29 mouse cellular contexts compared by ENCODE assay signal in genomic region chr17:88361161-88361560, GRCm38 (mm10).
DNase-seq lines count a peak whose midpoint lies in the region; TF ChIP-seq lines count a peak whose summit lies in the region.
"Had no signal": no experiment of that assay in that cellular context is flagged by ENCODE, and none has a peak within 500 bp of the region (broad histone marks: within the 10 kb centered on the region; RNA-seq: fewer than 3 reads in every experiment).

No protein-coding gene starts in this region.

- no peaks in the 10 kb centered on the region for H3K27me3 ChIP-seq in cerebellum, adult 2 months (ENCODE audit: control insufficient read depth, insufficient read depth, low read length)
- H3K27me3 ChIP-seq: CH12.LX; embryonic facial prominence, embryonic 13.5 days; forebrain, embryonic 13.5 days; heart, embryonic 12.5 days; heart, embryonic 15.5 days; hindbrain, embryonic 13.5 days; intestine, embryonic 15.5 days had no signal

- peaks cover 5% of the 10 kb centered on the region for H3K4me1 ChIP-seq in cerebellum, adult 2 months (ENCODE audit: control insufficient read depth, insufficient read depth, low read length)
- H3K4me1 ChIP-seq: embryonic facial prominence, embryonic 10.5 days; embryonic facial prominence, embryonic 13.5 days; forebrain, embryonic 10.5 days; forebrain, embryonic 13.5 days; heart, embryonic 12.5 days; heart, embryonic 15.5 days; hindbrain, embryonic 10.5 days; hindbrain, embryonic 13.5 days; intestine, embryonic 15.5 days had no signal

- no peak for TF ChIP-seq CTCF in cerebellum, adult 2 months (IDR thresholded peaks at IDR 0.05; ENCODE audit: borderline replicate concordance, insufficient read depth, low read depth, low read length)

- peak overlapping the region; percentile 47; the same call in 1 of the 2 replicates for H3K27ac ChIP-seq in cerebellum, adult 2 months (ENCODE audit: insufficient read depth, low read length)
- H3K27ac ChIP-seq: embryonic facial prominence, embryonic 10.5 days; embryonic facial prominence, embryonic 13.5 days; forebrain, embryonic 10.5 days; forebrain, embryonic 13.5 days; heart, embryonic 15.5 days; hindbrain, embryonic 10.5 days; hindbrain, embryonic 13.5 days; intestine, embryonic 15.5 days had no signal

- 21% methylated on average over 2 of the region's 2 CpGs for WGBS in cerebellum, adult 2 months

- H3K4me3 ChIP-seq in cerebellum, adult 2 months (replicated peaks; ENCODE audit: insufficient read depth, low read depth, low read length): no peak overlapping the region
- H3K4me3 ChIP-seq: embryonic facial prominence, embryonic 10.5 days; embryonic facial prominence, embryonic 13.5 days; erythroblast, embryonic 14.5 days; forebrain, embryonic 10.5 days; forebrain, embryonic 13.5 days; heart, embryonic 12.5 days; heart, embryonic 15.5 days; hindbrain, embryonic 10.5 days; hindbrain, embryonic 13.5 days; intestine, embryonic 15.5 days had no signal

- peak; percentile 40 to 63 for DNase-seq in cerebellum, adult 2 months
- no peak for DNase-seq in cerebellum, adult 11-12 months
- DNase-seq in cerebellum, postnatal 36 days: peak; percentile 23 to 42
- no peak for DNase-seq in cerebellum, adult 11 months
- peak; percentile 61 for DNase-seq in NIH3T3 (ENCODE audit: low read depth)
- peak; percentile 74 for DNase-seq in brain, adult 2 months (ENCODE audit: low read depth, low spot score)
- DNase-seq in thymus, postnatal 25 days: no peak
- DNase-seq: adrenal gland, adult 8-10 months; adrenal gland, postnatal 36 days; B cell, adult 2 months; cerebellum, adult 9-10 months; embryo, embryonic 11 days; gastrocnemius, postnatal 10 days; gastrocnemius, postnatal 36 days; heart, postnatal 10 days; heart, postnatal 36 days; kidney, adult 11 months; kidney, adult 8-10 months had no signal

- TF ChIP-seq POLR2A in cerebellum, adult 2 months (IDR thresholded peaks at IDR 0.05; ENCODE audit: borderline replicate concordance, insufficient read depth, low read length): no peak

Comparison
In these comparisons a context has a peak if more than half of its experiments do, and no peak if none do; other contexts are left out.
1. DNase-seq: peak in cerebellum, adult 2 months (2 of 2), cerebellum, postnatal 36 days (2 of 2), NIH3T3 (single experiment) and brain, adult 2 months (single experiment); none in cerebellum, adult 11-12 months (single experiment), cerebellum, adult 11 months (single experiment) and thymus, postnatal 25 days (single experiment).